Mouse (Mus musculus) liver, embryonic 14.5 days (tissue): ENCODE data around the gene Ten1. TPM values are rescaled to one million over a fixed set of nuclear protein-coding genes. Genes with fewer than 3 reads are reported as not detected.

Experiments
- ATAC-seq: fragments of 200-750 bp; cut with Nextera tagmentation; 2 replicates; pipeline ENCODE4 v1.8.0; 2017; ENCODE audit warnings: moderate number of reproducible peaks, mild to moderate bottlenecking, moderate library complexity; ENCODE audit not compliant: insufficient read depth
- DNase-seq, 3 experiments: peaks; one replicate each; pipeline ENCODE4 v3.0.0-alpha.2; 2012 to 2013; ENCODE audit warnings: low read depth in 3 of 3, low spot score in 3 of 3
- H3K27ac ChIP-seq: fragments of 300-500 bp; sonication (generic); 2 replicates; pipeline ENCODE4 v1.5.1; 2014; ENCODE audit warnings: moderate library complexity, mild to moderate bottlenecking, control low read depth, inconsistent platforms
- H3K27me3 ChIP-seq: fragments of 300-500 bp; sonication (generic); 2 replicates; pipeline ENCODE4 v1.6.1; 2014; ENCODE audit warnings: mild to moderate bottlenecking, low read length, moderate library complexity; ENCODE audit not compliant: control insufficient read depth, insufficient read depth
- H3K36me3 ChIP-seq: fragments of 300-500 bp; sonication (generic); replicated peaks from 2 replicates; pipeline ENCODE4 v1.6.1; 2014; ENCODE audit warnings: low read depth; ENCODE audit not compliant: control insufficient read depth, insufficient read depth
- H3K4me1 ChIP-seq, 2 experiments: fragments of 200-500 bp in 1 of 2; fragments of 300-500 bp in 1 of 2; sonication (generic) in 1 of 2; replicated peaks; 2 replicates each; pipeline ENCODE4 v1.6.1; 2012 to 2014; ENCODE audit warnings: antibody characterized with exemption in 1 of 2, inconsistent platforms in 1 of 2, low read length in 1 of 2; ENCODE audit not compliant: control insufficient read depth in 2 of 2, insufficient read depth in 2 of 2
- H3K4me2 ChIP-seq: fragments of 300-500 bp; sonication (generic); 2 replicates; pipeline ENCODE4 v1.6.1; 2014; ENCODE audit warnings: low read depth, mild to moderate bottlenecking, control low read depth, moderate library complexity
- H3K4me3 ChIP-seq, 2 experiments: fragments of 200-500 bp in 1 of 2; fragments of 300-500 bp in 1 of 2; sonication (generic) in 1 of 2; 2 replicates each; pipeline ENCODE4 v1.5.1; 2012 to 2014; ENCODE audit warnings: low read depth in 2 of 2, low read length in 2 of 2, mild to moderate bottlenecking in 2 of 2, control low read depth in 1 of 2, inconsistent platforms in 1 of 2, moderate library complexity in 1 of 2; ENCODE audit not compliant: insufficient read depth in 1 of 2
- H3K9ac ChIP-seq: fragments of 300-500 bp; sonication (generic); replicated peaks from 2 replicates; pipeline ENCODE4 v1.6.1; 2014; ENCODE audit warnings: mild to moderate bottlenecking, control low read depth, moderate library complexity
- H3K9me3 ChIP-seq: fragments of 300-500 bp; sonication (generic); 2 replicates; pipeline ENCODE4 v1.6.1; 2016; ENCODE audit warnings: low read length, mixed read lengths; ENCODE audit not compliant: control insufficient read depth
- CTCF ChIP-seq: IDR thresholded peaks from 2 replicates; pipeline ENCODE4 v1.5.1; 2016; ENCODE audit warnings: antibody characterized with exemption, low read depth, control low read depth
- EP300 ChIP-seq: IDR thresholded peaks from 2 replicates; pipeline ENCODE4 v1.6.1; 2016; ENCODE audit warnings: antibody characterized with exemption, low read depth
- WGBS: fragments of 180-500 bp; shearing (Covaris S2); extraction: QIAGEN DNeasy Blood & Tissue Kit; methylation state at CpG from one replicate; pipeline ENCODE4 v1.1.7; 2014; ENCODE audit not compliant: insufficient replicate concordance; 5-methylcytosine and 5-hydroxymethylcytosine counted together
- polyA plus RNA-seq, 2 experiments: library from polyadenylated mRNA; depleted of rRNA in 1 of 2; stranded (reverse) in 1 of 2; unstranded in 1 of 2; fragments of >200 nt; fragmentation: Nextera tagmentation in 1 of 2; extraction: Ambion mirVana in 1 of 2; gene quantifications; 2 replicates each; pipeline versions ENCODE4 v1.2.1 to v1.2.3; 2012 to 2014

The Ten1 gene
- polyA plus RNA-seq, 2 experiments: 19.6 to 27.3 TPM

GRCm38 (mm10) chr11:116218737-116219400 is 20.2 kb downstream of the Ten1 start:
- Histone ChIP-seq H3K27ac (no peak overlapping the region), H3K4me1 (peaks cover 3 to 14% of the 10 kb centered on the region in 2 experiments; a peak in 3 of 4 replicates), H3K9ac (no peak overlapping the region), H3K4me3 (no peak overlapping the region), H3K9me3 (no peaks in the 10 kb centered on the region), H3K27me3 (peaks cover 34% of the 10 kb centered on the region), H3K4me2 (no peak overlapping the region), H3K36me3 (no peaks in the 10 kb centered on the region)
- 36% methylated on average over 7 of the region's 7 CpGs for WGBS
- TF ChIP-seq EP300: no peak
- no peak for TF ChIP-seq CTCF
- DNase-seq: no peak
- peak; percentile 29 for ATAC-seq

- H3K27ac ChIP-seq: no peak overlapping the region
- no peak overlapping the region for H3K4me2 ChIP-seq
- H3K4me1 ChIP-seq: peaks cover 3 to 14% of the 10 kb centered on the region in 2 experiments; a peak in 3 of 4 replicates
- TF ChIP-seq EP300 (no peak), CTCF (peak; percentile 83)
- H3K36me3 ChIP-seq: no peaks in the 10 kb centered on the region
- no peaks in the 10 kb centered on the region for H3K9me3 ChIP-seq
- DNase-seq (peak; percentile 30 to 52 (median 37)), ATAC-seq (peak; percentile 34; the same call in 1 of the 2 replicates)
- peaks cover 38% of the 10 kb centered on the region for H3K27me3 ChIP-seq
- no peak overlapping the region for H3K9ac ChIP-seq
- 12% methylated on average over 4 of the region's 4 CpGs for WGBS
- H3K4me3 ChIP-seq: no peak overlapping the region
These were observed 21.2 kb downstream of the Ten1 start for GRCm38 (mm10) chr11:116219885-116220284.

- 7% methylated on average over 53 of the region's 53 CpGs for WGBS
- peaks cover 38% of the 10 kb centered on the region for H3K27me3 ChIP-seq
- no peaks in the 10 kb centered on the region for H3K36me3 ChIP-seq
- TF ChIP-seq CTCF: no peak
- TF ChIP-seq EP300: no peak
- H3K4me1 ChIP-seq: peaks cover 3 to 14% of the 10 kb centered on the region in 2 experiments; a peak in 3 of 4 replicates
- H3K9ac ChIP-seq: no peak overlapping the region
- DNase-seq: no peak
- H3K4me2 ChIP-seq: peak overlapping the region; percentile 21; the same call in 1 of the 2 replicates
- H3K27ac ChIP-seq: no peak overlapping the region
- no peak for ATAC-seq
- H3K4me3 ChIP-seq: no peak overlapping the region; a peak in 1 of 4 replicates
- H3K9me3 ChIP-seq: no peaks in the 10 kb centered on the region
These were observed 23.5 kb downstream of the Ten1 start for GRCm38 (mm10) chr11:116221931-116222739.

GRCm38 (mm10) chr11:116222740-116223059 is 24.0 kb downstream of the Ten1 start:
- DNase-seq: no peak
- H3K9ac ChIP-seq: no peak overlapping the region

GRCm38 (mm10) chr11:116226414-116226813 is 27.8 kb downstream of the Ten1 start:
- peak; percentile 96 for TF ChIP-seq CTCF
- no peak for TF ChIP-seq EP300
- 0% methylated on average over 2 of the region's 2 CpGs for WGBS
- Histone ChIP-seq H3K27ac (no peak overlapping the region), H3K4me3 (no peak overlapping the region), H3K4me1 (no peaks in the 10 kb centered on the region), H3K9ac (no peak overlapping the region), H3K9me3 (no peaks in the 10 kb centered on the region), H3K4me2 (no peak overlapping the region), H3K27me3 (peaks cover 28% of the 10 kb centered on the region), H3K36me3 (no peaks in the 10 kb centered on the region)
- DNase-seq (peak; percentile 56 to 59 (median 58)), ATAC-seq (no peak)

More at GRCm38 (mm10) chr11:116222740-116223059, 24.0 kb downstream of the Ten1 start:
- no peak overlapping the region; a peak in 1 of 4 replicates for H3K4me3 ChIP-seq
- peak overlapping the region; percentile 21; the same call in 1 of the 2 replicates for H3K4me2 ChIP-seq
- H3K4me1 ChIP-seq: peaks cover 3 to 14% of the 10 kb centered on the region in 2 experiments; a peak in 3 of 4 replicates
- WGBS: 12% methylated on average over 23 of the region's 23 CpGs
- no peak for TF ChIP-seq CTCF
- TF ChIP-seq EP300: no peak
- H3K27me3 ChIP-seq: peaks cover 38% of the 10 kb centered on the region
- no peaks in the 10 kb centered on the region for H3K36me3 ChIP-seq
- H3K27ac ChIP-seq: no peak overlapping the region
- no peak for ATAC-seq
- H3K9me3 ChIP-seq: no peaks in the 10 kb centered on the region
